Mouse (Mus musculus) embryo, embryonic 11 days (tissue): ENCODE measurements around the gene Cdk5r2.
"Not testable (repeated sequence)": the region's sequence is repeated elsewhere in the genome, so short reads cannot be mapped to it uniquely, and the experiment has no call there.

Source experiments
- DNase-seq: peaks from one replicate; pipeline ENCODE4 v3.0.0-alpha.2; 2015

Gene Cdk5r2

DNA sequence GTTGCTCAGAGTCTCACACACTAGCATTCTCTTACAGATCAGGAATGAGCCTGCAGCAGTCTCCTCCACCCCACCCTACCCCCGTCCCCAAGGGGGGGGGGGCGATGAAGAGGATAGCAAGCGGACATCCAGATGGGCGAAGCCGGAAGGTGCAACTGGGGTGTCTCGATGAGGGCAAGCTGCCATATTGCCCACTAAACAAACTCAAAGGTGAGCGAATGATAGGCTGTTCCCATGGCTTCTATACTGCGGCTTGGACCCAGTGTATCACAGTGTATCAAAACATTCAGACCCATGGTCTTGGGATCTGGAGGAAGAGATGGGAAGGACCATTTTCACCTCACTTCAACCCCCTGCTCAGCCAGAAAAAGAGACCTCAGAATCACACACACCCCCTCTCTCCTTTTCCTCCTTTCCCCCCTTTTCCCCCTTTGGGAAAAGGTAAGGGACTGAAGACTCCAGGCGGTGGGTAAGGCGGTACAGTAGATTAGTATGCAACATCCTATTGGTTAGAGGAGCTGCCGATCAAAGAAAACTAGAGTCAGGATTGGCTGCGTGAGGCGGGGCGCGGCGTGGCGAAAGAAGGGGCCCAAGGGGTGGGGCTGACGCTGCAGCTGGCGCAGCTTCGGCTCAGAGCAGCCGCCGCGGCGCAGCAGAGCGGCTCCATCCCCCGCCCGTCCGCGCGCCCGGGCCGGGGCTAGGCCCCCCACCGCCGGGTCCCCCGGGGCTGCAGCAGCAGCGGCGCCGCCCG, at the start of gene Cdk5r2:
TSS of gene Cdk5r2 (plus strand) at position 629 of the 751 bp plus-strand sequence.
- DNase-seq: peak; percentile 96

DNA sequence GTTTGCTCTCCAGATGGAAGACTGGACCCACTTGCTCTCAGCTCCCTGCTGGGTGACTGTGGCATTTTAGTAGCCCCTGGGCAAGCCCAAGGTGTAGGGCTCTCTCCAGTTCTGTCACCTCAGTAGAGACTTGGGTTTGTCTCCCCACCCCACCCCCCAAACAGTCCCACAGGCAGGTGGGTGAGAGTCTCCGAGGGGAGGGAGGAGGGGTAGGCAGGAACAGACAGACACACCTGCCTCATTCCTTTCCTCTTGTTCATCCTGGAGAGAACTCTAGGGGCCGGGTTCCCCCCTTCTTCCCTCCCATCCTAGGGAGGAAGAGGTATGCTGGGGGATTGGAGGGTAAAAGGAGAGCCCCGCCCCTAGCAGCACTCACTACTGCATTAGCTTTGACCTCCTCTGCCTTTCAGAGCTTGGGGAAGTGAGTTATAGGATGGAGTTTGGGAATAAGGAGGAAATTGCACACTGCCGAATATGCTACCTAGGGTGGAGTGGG, 49.3 kb upstream of the Cdk5r2 start:
- DNase-seq: no peak

DNA sequence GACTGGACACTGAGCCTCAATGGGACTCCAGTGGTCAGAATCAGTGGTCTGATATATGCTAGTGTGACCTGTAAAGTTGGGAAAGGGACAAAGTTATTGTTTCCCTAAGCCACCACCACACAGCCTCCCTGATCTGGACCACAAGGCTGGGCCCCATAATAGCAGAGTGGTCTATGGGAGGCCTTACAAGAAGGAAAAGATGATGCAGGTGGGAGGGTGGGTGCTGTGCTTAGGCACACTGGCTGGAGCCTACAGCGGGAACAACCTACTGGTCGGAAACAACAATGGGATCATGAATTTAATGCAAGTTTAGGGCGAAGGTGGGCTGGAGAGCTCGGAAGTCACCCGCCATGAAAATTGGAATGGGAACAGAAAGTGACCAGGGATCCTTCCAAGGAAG, 48.9 kb upstream of the Cdk5r2 start:
- no peak for DNase-seq

DNA sequence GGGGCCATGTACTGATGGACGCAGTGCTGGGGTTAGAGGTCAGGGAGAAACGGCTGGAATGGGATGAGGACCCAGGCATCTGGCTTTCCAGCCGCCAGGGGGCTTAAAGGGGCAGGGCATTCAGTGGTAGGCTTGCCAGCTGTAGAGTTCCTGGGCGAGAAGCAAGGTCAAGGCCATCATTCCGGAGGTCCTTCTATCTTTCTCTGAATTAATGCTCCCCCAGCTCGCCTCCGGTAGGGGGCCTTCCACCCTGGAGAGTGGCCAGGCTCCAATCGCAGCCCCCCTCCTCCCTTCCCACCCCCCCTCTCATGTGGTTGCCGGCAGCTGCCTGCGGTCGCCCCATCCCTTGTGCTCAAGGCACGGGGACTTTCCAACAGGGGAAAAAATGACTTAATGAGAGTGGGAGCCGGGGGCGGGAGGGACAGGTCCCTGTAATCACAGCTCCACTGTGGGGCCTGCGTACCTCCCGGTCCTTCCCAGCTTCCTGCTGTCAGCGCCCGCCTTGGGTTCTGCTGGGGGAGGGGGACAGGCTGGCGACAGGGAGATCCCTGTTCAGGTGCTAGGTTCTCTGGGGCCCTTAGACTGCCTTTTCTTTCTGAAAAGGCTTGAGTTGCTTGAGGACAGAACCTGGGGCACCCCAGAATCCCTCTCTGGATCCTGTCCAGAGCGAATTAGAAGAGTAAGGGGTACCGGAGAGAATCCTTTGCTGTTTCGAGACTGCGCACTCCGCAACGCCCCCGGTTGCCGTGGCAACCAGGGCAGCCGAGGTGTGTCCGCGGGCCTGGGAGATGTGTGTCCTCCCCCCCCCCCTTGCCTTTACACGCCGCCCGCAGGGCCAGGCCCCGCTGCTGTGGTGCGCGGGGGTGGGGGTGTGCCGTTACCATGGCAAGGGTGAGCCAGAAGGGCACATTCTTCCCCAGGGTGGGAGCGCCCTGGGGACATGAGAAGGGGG, 48.1 kb upstream of the Cdk5r2 start:
- DNase-seq: peak; percentile 76

DNA sequence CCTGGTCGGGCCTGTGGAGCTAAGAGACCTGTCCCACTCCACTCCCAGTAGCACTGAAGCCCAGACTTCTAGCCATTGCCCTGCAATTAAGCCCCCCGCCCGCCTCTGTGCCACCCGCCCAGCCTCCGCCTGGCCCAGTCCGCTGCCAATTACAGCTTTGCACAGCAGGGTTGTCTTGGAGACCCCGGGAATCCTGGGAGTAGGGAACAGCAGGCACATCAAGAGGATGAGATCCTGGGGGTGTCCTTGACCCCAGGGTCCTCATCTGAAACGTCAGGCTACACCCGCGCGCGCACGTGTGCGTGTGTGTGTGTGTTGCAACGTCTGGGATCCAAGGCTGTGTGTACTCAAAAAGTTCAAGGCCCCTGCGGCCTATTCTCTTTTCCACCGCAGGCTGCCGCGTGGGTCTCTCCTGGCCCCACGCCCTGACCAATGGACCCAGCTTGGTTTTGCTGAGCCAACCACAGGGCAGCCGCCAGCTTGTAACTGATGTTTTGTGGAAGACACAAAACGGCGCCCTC, 47.1 kb upstream of the Cdk5r2 start:
- DNase-seq: no peak

DNA sequence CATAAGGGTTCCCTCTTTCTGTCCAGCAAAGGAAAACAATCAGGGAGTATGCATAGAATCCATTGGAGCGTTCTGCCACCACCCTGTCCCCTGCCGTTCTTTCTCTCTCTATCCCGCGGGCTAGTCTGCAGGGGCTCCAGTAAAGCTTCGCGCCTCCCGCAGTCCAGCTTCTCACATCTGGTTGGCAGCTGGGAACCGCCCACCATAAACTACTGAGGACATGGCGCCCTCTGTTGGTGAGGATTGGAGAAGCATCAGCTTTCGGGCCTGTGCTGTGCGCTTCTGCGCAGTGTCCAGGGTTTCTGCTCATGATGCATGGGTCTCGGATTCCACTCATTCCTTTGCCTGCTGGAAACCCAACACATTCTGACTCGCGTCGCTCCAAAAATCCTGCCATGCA, 46.7 kb upstream of the Cdk5r2 start:
- DNase-seq: peak; percentile 94

DNA sequence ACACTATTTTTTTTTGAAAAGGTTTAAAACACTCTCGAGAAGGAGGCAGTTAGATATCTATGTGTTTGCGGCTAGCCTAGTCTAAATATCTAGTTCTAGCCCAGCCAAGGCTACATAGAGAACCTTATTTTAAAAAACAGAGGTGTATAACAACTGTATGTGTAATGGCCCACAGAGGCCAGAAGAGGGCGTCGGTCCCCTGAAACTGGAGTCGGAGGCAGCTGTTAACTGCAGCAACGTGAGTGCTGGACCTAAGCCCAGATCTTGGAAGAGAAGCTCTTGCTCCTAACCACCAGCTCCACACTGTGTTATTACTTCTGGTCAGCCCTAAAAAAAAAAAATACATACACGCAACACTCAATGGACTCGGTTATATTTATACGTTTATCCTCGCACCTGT, 45.7 kb upstream of the Cdk5r2 start:
- no peak for DNase-seq

DNA sequence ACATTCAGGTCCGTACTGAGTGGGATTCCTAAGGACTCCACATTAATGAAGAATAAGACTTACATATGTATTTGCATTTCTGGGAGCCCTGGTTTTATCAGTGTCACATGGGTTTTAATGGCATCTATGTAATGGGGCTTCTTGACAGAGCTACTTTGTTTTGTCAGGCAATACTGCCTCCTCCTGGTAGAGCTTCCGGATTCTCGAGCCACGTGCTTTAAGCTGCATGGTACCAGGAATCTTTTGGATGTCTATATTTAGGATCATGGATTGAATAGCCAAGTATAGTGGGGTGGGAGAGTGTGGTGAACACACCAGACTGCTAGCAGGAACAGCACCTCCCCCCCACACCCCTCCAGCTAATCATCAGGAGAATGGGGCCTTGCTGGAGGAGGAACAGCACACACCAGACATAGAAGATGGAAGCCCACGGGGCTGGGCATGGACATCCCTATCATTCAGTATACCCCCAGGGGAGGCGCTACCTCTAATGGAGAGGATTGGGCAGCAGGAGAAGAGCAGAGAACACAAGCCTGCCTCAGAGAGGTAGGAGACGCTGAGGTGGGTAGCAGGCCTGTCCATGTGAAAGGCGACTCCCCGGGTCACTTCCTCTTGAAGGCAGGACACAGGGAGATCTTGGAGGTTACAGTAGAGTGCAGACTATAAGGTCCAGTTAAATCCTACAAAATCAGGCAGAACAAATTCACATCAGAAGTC, 39.6 kb upstream of the Cdk5r2 start:
- no peak for DNase-seq

DNA sequence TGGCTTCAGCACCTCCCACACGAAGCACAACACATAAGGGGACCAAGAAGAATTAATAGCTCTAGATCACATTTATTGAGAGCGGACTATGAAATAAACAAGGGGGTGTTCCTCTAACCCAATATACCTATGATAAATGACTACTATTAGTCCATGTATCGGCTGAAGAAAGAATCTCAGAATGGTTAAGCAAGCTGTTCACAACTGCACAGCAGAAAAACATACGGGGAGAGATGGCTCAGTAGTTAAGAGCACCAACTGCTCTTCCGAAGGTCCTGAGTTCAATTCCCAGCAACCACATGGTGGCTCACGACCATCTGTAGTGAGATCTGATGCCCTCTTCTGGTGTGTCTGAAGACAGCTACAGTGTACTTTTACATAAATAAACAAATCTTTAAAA, 38.8 kb upstream of the Cdk5r2 start:
- not testable (repeated sequence) for DNase-seq

DNA sequence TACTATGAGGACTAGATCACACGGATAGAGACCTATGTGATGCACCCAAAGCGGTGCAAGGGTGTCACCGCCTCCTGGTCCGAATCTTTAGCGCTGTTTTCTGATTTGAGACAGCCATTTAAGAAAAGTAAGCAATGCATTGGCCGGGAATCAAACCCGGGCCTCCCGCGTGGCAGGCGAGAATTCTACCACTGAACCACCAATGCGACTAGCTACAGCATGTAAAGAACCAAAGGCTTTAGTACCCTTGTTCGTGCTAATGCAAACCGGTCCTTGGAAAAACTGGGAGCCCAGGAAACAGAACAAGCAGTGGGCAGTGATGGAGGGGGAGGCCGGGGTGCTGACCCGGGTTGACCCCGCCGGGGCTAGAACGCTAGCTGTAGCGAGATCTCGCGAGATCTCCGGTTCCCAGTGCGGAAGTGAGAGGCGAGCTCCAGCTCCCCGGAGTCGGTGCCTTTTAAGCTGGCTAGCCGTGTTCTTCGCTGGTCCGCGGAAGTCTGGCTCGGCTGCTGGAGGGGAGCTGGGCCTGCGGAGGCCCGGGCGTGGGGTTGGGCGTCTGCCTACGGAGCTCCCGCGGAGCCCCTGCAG, 38.0 kb upstream of the Cdk5r2 start:
- DNase-seq: peak; percentile 96

DNA sequence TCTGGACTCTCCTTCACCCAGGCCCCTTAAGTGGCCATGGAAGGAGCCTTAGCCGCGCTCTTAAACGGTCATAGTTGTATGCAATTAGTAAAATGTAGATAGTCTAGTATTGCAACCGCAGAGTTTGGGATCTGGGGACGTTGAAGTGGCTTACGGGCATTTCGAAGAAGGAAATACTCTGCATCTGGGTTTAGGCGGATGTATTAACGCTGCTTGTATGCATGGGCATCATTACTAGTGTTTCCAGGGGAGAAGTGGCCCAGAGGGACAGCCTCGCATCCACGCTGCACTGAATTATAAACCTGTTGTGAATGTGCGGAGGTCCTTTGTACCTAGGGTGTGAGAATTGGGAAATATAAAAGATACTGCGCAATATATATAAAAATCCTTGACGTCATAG, 37.5 kb upstream of the Cdk5r2 start:
- DNase-seq: peak; percentile 39

DNA sequence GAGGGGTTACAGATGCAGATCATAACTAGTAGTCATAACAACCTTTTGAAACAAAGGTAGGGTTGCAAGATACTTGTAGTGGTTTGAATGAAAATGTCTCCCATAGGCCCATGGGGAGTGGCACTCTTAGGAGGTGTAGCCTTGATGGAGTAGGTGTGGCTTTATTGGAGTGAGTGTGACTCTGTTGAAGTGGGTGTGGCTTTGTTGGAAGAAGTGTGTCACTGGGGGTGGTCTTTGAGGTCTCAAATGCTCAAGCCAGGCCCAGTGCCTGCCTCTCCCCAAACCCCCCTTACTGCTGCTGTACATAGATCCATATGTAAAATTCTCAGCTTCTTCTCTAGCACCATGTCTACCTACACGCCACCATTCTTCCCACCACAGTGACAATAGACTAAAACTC, 36.2 kb upstream of the Cdk5r2 start:
- DNase-seq: no peak

DNA sequence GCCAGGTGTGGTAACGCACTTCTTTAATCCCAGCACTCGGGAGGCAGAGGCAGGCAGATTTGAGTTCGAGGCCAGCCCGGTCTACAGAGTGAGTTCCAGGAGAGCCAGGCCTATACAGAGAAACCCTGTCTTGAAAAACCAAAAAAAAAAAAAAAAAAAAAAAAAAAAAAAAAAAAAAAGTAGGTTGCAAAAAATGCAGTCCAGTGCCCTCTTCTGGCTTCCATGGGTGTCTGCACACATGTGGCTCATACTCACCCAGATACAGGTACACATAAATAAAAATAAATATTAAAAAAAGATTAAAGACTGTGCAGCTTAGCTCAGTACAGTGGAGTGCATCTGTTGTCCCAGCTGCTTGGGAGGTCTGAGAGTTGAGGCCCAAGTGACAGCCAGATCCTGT, 31.1 kb upstream of the Cdk5r2 start:
- not testable (repeated sequence) for DNase-seq

DNA sequence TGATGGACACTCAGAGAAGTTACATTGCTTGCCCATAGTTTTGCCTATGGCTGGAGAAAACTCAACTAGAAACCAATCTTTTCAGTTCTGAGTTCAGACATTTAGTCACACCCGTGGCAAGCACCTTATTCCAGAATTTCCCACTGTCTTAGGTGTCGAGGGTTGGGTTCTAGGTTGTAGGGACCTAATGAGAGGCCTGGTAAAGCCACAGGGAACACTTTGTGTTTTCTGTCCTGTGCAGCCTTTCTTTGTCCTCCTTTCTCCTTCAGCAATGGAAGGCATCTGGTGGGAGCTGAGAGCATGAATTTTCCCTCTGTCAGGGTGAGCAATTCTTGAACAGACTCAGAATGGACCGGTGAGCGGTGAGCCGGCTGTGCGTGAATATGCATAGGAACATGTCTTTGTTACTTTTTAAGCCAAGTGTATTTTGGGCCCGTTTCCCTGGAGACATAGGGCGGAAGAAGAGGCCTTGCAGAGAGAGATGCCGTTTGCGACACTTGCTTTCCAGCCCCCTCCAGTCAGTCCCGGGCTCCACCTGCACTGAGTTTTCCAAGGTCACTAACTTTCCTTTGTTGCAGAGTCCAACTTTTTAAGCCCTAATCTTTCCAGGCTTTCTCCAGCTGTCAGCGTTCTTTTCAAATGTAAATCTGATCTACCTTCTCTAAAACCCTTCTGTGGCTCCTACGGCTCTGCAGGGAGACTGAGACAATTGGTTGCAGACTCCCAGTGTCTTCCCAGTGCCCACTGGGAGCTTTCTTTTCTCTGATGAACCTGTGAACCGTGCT, 30.0 kb upstream of the Cdk5r2 start:
- DNase-seq: peak; percentile 76

DNA sequence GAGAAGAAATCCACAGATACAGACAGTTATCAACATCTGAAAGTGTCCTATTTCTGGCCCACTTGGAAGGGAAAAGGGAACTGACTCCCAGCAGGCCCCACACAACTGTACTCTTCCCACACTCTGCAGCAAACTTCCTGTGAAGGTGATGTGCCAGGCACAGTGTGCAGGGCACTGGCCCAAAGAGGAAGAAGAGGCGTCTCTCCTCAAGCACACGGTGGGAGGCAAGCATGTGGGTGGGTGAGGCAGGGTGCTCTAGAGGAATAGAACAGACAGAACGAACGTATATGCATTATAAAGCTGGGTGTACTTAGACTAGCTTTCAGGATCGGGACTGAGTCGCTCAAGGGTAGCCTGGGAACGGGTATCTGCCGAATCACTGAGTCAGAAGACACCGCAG, 24.7 kb upstream of the Cdk5r2 start:
- DNase-seq: no peak

DNA sequence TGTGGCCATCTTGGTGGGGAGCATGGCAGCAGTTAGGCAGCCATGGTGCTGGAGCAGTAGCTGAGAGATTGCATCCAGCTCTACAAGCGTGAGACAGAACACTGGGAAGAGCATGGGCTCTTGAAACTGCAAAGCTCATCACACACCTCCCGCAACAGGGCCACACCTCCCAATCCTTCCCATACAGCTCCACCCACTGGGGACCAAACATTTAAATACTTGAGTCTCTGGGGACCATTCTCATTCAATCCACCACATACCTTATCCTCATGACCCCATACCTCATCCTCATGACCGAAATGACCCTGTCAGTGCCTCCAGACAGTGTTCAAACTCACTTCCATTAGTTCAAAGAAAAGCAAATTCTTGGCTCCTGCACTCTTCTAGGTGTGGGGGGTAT, 21.5 kb upstream of the Cdk5r2 start:
- DNase-seq: no peak

DNA sequence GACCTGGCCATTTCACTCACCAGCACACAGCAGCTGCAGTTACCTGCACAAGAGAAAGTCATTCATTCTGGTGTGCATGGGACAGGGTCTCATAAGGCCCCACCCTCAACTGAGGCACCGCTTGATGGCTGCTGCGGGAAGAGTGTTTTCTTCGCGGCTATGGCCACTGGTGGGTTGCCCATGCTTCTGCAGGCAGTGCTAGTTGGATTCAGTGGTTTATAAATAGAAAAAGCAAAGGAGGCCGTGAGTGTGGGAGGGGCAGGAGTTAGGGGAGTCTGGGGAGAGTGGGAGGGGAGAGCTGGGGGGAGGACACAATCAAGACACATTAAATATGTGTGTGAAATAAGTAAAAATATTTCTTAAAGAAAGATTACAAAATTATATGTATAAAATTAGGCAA, 11.6 kb upstream of the Cdk5r2 start:
- DNase-seq: no peak

DNA sequence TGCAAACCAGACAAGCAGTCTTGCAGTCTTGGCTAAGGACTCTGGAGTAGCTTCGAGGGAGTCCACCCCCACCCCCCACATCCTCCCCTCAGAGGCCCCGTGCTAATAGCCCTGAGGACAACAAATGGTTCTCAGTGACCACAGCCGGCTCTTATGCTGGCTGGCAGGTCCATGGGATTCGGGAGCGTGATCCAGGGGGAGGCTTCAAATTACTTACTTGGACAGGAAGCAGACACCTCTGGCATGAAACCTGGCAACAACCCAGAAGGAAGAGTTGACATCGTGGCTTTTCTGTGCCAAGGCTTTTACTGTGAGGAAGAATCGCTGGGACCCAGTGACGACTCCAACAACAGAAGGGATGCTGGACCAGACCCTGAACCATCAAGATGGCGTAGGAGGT, 8.4 kb upstream of the Cdk5r2 start:
- no peak for DNase-seq

DNA sequence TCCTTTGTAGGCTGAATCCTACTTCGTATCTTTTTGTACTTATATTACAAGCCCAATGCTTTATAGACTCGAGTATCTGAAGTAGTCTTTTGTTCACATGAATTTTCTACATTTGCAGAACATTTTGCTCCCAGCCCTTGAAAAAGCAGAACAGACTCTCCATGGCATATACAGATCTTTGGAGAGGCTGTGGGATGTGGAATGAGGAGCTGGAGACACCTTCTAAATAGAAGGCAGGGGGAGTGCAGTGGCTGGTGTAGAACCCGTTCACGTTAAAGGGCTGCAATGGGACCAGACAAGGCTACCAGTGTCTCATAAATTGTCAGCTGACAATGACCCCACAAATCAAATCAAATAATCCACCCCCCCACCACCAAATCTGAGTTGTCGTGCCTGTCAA, 5.8 kb upstream of the Cdk5r2 start:
- DNase-seq: no peak

DNA sequence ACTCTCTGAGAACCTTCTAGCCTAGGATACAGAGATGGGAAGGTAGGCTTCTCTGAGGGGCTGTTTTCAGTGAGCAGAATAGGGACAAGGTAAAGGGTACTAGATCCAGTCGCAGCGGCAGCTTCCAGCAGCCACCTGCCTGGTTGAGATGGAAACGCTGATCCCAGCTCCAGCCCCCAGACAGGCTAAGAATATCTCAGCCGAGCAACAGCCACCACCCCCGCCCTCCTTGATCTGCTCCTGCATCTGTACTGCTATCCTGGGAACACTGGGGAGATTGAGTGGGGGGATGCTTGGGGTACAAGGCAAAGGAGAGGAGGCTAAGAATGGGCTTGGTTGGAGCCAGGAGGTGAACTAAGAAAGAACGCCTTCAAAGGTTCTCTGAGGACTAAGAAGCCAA, 4.5 kb upstream of the Cdk5r2 start:
- no peak for DNase-seq

DNA sequence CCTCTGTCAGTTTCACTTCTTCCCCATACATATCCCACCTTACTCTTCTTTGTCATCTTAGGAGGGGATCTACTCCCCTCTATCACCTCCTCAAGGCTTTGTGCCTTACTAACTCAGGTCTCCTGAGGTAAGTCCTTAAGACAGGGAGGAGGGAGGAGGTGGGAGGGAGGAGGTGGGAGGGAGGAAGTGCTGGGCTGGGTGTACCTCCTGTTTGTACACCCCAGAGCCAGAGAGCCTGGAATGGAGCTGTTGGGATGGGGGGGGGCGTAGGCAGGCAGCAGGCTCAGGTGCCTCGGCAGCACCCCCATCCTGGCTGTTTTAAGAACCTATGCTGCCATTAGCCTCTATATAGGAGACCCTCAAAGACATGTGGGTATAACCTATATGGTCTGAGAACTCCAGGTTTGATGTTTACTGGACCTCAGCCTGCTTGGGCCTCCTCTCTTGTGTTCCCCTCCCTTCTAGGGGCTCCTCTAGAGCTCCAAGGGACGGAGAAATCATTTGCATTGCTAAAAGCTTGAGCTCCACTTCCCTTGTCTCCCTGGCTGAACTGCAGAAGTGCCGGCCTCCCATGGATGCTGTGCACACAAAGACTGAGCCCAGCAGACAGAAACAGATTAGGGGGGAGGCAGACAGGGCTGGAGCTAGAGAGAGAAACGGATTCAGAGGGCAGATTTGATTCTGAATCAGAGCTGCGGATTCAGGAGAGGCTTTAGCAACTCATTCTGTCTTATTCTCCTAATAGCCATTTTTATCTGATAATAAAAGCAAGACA, 3.5 kb upstream of the Cdk5r2 start:
- peak; percentile 49 for DNase-seq
